Mouse (Mus musculus) spleen, postnatal 0 days (tissue): ENCODE results near the gene Nmd3. TPM values are rescaled to one million over a fixed set of nuclear protein-coding genes. Genes with fewer than 3 reads are reported as not detected.

ENCODE experiments used
- polyA plus RNA-seq: library from polyadenylated mRNA; unstranded; fragments of >200 nt; fragmentation: Nextera tagmentation; extraction: Ambion mirVana; gene quantifications from 2 replicates; pipeline ENCODE4 v1.2.1, GENCODE M21; 2015

Gene Nmd3
- polyA plus RNA-seq = 79.9 and 83.8 TPM in 2 replicates

GRCm38 (mm10) chr3:69721814-69722186 is at the start of gene Nmd3:
Nmd3 (plus strand) TSS chr3:69721985.

Other genes with a start within 250 kb of the Nmd3 start
- 4.3 and 6.8 TPM in 2 replicates for gene B3galnt1, start 123.0 kb upstream of the Nmd3 start, polyA plus RNA-seq
- 0.28 TPM in 1 of 2 replicates, not detected in the other for gene Sptssb, start 138.0 kb downstream of the Nmd3 start, polyA plus RNA-seq